Mouse (Mus musculus): ENCODE data around the gene Masp1. TPM values are rescaled to one million over a fixed set of nuclear protein-coding genes. Genes with fewer than 3 reads are reported as not detected.

The Masp1 gene
- polyA plus RNA-seq, 1 experiment, result 14.2 TPM

DNA sequence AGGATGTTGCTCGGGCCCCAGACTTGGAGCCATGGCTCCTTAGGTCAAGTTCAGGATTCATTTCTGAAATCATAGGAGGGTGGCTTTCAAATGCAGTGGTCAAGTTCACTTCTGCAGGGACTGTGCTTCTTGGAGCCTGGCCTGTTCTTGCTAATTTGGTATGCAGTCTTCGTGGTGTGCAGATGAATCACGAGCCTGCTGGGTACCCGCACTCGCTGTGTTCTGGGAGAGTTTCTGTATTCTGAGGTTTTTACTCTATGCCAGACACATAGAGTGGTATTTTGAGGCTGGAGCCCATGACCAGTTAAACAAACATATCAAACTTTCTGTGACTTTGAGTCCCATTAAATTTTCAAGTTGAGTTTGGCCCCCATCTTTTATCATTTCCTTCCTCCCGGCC, 66.2 kb downstream of the Masp1 start:
- Histone ChIP-seq H3K4me1 (ENCODE audit: control insufficient read depth, insufficient read depth, low read length) (no peaks in the 10 kb centered on the region), H3K4me3 (ENCODE audit: insufficient read depth, low read length) (no peak overlapping the region), H3K27ac (ENCODE audit: insufficient read depth, low read length) (no peak overlapping the region)
- TF ChIP-seq CTCF (IDR thresholded peaks at IDR 0.05; ENCODE audit: extremely low read depth, insufficient read depth, low read length), result no peak
- no peak for TF ChIP-seq POLR2A (IDR thresholded peaks at IDR 0.05; ENCODE audit: extremely low read depth, insufficient read depth, low read length)

DNA sequence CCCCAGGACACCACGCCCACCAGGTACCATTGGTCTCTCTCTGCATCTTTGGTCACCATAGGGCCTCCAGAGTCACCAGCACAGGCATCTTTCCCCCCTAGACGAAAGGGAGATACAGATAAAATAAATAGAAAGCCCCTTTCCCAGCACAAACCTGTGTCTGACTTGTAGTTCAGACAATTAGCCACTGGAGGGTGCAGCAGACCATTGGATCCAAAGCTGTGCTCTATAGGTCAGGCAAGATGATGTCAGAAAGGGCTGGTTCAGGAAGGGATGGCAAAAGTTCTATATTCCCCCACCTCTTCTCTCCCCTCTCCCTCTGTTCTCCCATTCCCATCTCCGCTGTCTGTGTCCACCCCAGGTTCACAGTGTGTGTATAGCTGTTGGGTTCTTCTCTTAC, 68.1 kb downstream of the Masp1 start:
- Histone ChIP-seq H3K27ac (ENCODE audit: insufficient read depth, low read length) (no peak overlapping the region), H3K4me3 (ENCODE audit: insufficient read depth, low read length) (no peak overlapping the region), H3K4me1 (ENCODE audit: control insufficient read depth, insufficient read depth, low read length) (no peaks in the 10 kb centered on the region)
- TF ChIP-seq POLR2A (IDR thresholded peaks at IDR 0.05; ENCODE audit: extremely low read depth, insufficient read depth, low read length), result no peak
- TF ChIP-seq CTCF (IDR thresholded peaks at IDR 0.05; ENCODE audit: extremely low read depth, insufficient read depth, low read length), result peak; percentile 95

DNA sequence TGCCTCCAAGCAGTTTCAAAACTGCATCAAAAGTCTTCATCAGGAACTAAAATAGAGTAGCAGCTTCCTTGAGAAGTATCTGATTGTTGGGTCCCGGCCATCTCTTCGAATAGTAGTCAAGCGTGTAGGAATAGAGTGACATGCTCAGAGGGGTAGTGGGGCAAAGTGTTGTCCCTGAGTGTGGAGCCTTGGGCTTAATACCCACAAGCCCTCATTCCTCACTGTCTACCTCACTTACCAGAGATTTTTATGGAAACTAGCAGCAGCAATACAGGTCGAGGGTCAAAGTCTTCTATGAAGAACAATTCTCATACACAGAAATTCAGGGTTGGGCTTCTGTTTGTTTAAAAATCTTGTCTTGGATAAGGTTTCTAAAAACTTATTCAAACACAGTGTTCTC, 69.8 kb downstream of the Masp1 start:
- TF ChIP-seq POLR2A (IDR thresholded peaks at IDR 0.05; ENCODE audit: extremely low read depth, insufficient read depth, low read length), result no peak
- TF ChIP-seq CTCF (IDR thresholded peaks at IDR 0.05; ENCODE audit: extremely low read depth, insufficient read depth, low read length), result no peak
- Histone ChIP-seq H3K4me3 (ENCODE audit: insufficient read depth, low read length) (no peak overlapping the region), H3K4me1 (ENCODE audit: control insufficient read depth, insufficient read depth, low read length) (no peaks in the 10 kb centered on the region), H3K27ac (ENCODE audit: insufficient read depth, low read length) (no peak overlapping the region)

DNA sequence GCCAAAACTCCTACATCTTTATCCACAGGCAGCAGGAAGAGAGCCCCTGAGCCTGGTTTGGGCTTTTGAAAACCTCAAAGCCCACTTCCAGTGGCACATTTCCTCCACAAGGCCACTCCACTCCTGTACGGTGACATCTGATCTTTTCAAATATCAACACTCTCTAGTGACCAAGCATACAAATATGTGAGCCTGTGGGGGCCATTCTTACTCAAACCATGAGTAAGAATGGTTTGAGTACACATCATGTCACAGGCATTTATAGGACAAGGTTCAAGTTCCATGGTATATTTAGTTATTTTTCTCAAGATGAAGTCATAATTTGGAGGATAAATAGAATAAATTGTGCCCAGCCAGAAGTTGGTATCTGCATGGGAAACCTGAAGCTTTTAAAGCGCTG, 70.7 kb downstream of the Masp1 start:
- Histone ChIP-seq H3K27ac (ENCODE audit: insufficient read depth, low read length) (no peak overlapping the region), H3K4me3 (ENCODE audit: insufficient read depth, low read length) (no peak overlapping the region), H3K4me1 (ENCODE audit: control insufficient read depth, insufficient read depth, low read length) (no peaks in the 10 kb centered on the region)
- TF ChIP-seq CTCF (IDR thresholded peaks at IDR 0.05; ENCODE audit: extremely low read depth, insufficient read depth, low read length) (no peak), POLR2A (IDR thresholded peaks at IDR 0.05; ENCODE audit: extremely low read depth, insufficient read depth, low read length) (no peak)

DNA sequence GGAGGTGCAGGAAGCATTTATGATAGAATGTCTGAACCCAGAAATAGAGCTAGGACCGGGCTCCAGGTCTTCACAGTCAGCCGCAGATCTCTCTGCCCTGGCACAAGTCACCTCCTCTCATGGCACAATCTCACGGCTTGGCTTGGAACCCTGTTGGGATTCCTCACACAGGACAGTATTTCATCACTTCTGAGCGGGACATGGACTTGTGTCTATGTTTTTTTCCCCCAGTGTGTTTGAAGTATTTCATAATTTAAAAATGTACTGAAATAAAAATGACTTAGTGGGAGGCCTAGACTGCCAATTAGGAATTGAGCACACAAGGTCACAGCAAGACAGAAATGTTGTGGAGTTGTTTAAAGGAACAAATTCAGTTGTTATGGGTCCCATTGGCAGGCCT, 76.4 kb downstream of the Masp1 start:
- H3K4me1 ChIP-seq (ENCODE audit: control insufficient read depth, insufficient read depth, low read length), result no peaks in the 10 kb centered on the region
- TF ChIP-seq POLR2A (IDR thresholded peaks at IDR 0.05; ENCODE audit: extremely low read depth, insufficient read depth, low read length) (no peak), CTCF (IDR thresholded peaks at IDR 0.05; ENCODE audit: extremely low read depth, insufficient read depth, low read length) (no peak)
- no peak overlapping the region for H3K27ac ChIP-seq (ENCODE audit: insufficient read depth, low read length)
- H3K4me3 ChIP-seq (ENCODE audit: insufficient read depth, low read length), result no peak overlapping the region

DNA sequence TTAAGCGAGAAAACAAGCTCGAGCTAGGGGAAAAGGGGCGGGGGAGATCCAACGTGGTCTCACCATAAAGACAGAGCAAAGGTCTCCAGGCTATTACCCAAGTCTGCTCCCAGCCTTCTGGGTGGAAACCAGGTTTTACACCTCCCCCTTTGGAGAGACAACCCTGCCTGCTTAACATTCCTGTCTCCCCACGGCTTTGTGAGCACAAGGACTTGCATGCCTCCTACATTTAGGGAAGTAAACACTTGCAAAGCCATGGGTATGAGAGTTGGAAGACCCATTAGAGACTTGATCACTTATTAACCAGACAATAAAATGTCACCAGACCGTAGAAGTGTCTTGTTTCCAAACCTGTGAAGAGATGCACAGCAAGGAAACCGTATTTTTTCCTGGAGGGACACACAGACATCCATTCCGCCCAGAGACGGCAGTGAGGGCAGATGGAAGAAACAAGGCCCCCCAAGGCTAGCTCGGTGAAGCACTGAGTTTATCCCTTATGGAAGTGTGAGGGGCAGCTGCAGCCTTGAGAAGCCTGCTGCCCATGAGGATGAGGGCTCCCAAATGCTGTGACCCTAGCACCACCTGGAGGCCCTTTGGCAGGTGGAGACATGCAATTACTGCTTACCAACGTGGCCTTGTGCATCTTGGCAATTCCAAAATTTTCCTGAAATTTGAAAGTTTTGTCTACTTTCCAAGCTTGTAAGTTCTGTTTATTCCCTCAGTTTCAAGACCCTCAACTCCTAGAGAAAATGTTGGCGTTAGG, 83.0 kb downstream of the Masp1 start:
- H3K27ac ChIP-seq (ENCODE audit: insufficient read depth, low read length), result no peak overlapping the region
- no peak overlapping the region for H3K4me3 ChIP-seq (ENCODE audit: insufficient read depth, low read length)
- 0 out of 2 replicates have a peak, but pooled peaks have one; percentile 8 for TF ChIP-seq CTCF (IDR thresholded peaks at IDR 0.05; ENCODE audit: extremely low read depth, insufficient read depth, low read length)
- no peak for TF ChIP-seq POLR2A (IDR thresholded peaks at IDR 0.05; ENCODE audit: extremely low read depth, insufficient read depth, low read length)
- H3K4me1 ChIP-seq (ENCODE audit: control insufficient read depth, insufficient read depth, low read length), result no peaks in the 10 kb centered on the region

DNA sequence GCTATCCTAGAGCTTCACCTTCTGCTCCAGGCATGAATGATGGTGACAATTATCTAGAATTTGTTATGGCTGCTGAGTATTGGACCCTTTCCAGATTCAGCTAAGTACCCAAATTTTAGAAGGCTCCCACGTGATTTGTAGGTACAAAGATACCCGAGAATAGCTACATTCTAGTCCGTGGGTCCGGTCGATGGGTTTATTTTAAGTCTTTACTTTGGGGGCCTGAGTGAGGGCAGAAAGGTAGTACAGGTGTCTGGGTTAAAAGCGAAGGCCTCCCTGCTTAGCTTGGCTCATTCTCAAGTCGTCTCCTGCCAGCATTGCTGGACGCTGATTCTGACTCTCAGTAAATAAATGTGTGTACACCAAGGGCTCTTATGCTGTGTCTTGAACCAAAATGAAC, 90.6 kb downstream of the Masp1 start:
- Histone ChIP-seq H3K4me3 (ENCODE audit: insufficient read depth, low read length) (no peak overlapping the region), H3K27ac (ENCODE audit: insufficient read depth, low read length) (no peak overlapping the region), H3K4me1 (ENCODE audit: control insufficient read depth, insufficient read depth, low read length) (no peaks in the 10 kb centered on the region)
- TF ChIP-seq POLR2A (IDR thresholded peaks at IDR 0.05; ENCODE audit: extremely low read depth, insufficient read depth, low read length) (no peak), CTCF (IDR thresholded peaks at IDR 0.05; ENCODE audit: extremely low read depth, insufficient read depth, low read length) (no peak)

DNA sequence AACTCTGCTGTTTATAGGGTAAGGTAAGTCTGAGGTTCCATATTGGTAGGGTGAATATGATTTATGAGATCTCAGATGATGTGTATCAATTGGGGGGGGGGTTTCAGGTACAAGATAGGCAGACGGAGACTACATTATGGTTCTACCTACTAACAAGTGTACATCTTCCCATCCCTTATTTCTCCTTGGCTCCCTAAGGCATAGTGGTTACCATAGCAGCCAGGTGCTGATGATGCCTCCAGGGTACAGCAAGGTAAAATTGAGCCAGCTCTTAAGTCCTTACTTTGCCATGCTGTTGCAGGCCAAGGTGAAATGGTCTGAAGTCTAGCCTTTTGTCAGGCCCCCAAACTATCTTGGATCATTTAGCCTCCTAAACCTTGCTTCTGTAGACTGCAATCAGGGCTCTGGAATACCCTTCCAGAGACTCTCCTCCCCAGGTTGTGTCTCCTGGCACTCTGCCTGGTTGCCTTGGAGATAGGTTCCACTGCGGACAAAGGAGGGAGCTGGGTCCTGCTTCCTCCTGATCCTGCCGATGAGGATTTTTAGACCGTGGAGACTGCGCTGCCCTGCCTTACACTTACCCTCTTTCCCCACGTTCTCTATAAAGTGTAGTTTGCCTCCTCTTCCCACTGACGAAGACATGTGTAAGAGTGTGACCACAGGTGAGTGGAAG, 91.8 kb downstream of the Masp1 start, which contains the start of gene Rtp1:
Gene Rtp1, plus strand, starts transcription at position 487 of the 673 bp plus-strand sequence.
- no peak within 1 kb of the TSS for H3K4me3 ChIP-seq (ENCODE audit: insufficient read depth, low read length)
- TF ChIP-seq CTCF (IDR thresholded peaks at IDR 0.05; ENCODE audit: extremely low read depth, insufficient read depth, low read length) (no peak), POLR2A (IDR thresholded peaks at IDR 0.05; ENCODE audit: extremely low read depth, insufficient read depth, low read length) (no peak)
- H3K4me1 ChIP-seq (ENCODE audit: control insufficient read depth, insufficient read depth, low read length), result no peaks in the 10 kb centered on the region

DNA sequence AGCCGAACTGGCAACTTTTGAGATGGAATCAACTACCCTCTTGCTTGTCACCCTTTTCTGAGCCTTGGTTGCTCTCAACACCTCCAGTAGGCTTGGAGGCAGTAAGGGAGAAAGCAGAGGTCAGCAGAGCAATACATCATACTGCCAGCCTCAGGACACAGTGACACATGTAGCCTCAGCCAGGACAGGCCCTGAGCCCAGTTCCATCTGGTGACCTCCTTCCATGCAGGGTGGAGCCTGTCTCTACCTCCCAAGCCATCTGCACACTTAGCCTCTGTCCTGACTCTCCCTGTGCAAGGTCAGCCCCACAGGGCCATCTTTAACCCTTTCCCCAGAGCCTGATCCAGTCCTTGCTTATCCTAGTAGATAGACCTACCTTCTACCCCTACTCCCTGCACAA, 92.9 kb downstream of the Masp1 start:
- Histone ChIP-seq H3K4me1 (ENCODE audit: control insufficient read depth, insufficient read depth, low read length) (no peaks in the 10 kb centered on the region), H3K4me3 (ENCODE audit: insufficient read depth, low read length) (no peak overlapping the region), H3K27ac (ENCODE audit: insufficient read depth, low read length) (no peak overlapping the region)
- TF ChIP-seq POLR2A (IDR thresholded peaks at IDR 0.05; ENCODE audit: extremely low read depth, insufficient read depth, low read length) (no peak), CTCF (IDR thresholded peaks at IDR 0.05; ENCODE audit: extremely low read depth, insufficient read depth, low read length) (no peak)

More for the DNA sequence above, 91.8 kb downstream of the Masp1 start, which contains the start of gene Rtp1:
- H3K27ac ChIP-seq (ENCODE audit: insufficient read depth, low read length), result no peak within 1 kb of the TSS

DNA sequence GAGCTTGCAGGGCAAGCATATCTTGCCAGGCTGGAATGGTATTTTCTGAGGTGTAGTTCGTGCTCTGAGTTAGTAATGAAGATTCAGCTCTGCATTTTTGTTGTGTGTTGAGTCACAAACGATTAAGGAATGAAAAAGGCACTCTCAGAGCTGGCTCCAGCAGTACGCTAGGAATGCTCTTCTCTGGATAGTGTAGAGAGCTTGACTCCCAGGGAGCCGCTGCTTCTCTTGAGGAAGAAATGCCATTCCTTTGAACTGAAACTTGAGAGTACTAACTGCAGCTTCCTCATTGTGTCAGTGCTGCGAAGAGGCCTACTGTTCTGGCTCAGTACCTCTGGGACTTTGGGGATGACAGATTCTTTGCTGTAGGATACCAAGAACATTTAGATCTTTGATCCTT, 96.8 kb downstream of the Masp1 start:
- Histone ChIP-seq H3K4me1 (ENCODE audit: control insufficient read depth, insufficient read depth, low read length) (no peaks in the 10 kb centered on the region), H3K4me3 (ENCODE audit: insufficient read depth, low read length) (no peak overlapping the region), H3K27ac (ENCODE audit: insufficient read depth, low read length) (peak overlapping the region; percentile 25; the same call in 1 of the 2 replicates)
- TF ChIP-seq CTCF (IDR thresholded peaks at IDR 0.05; ENCODE audit: extremely low read depth, insufficient read depth, low read length), result no peak
- TF ChIP-seq POLR2A (IDR thresholded peaks at IDR 0.05; ENCODE audit: extremely low read depth, insufficient read depth, low read length), result no peak
